Mouse (Mus musculus): ENCODE measurements around the gene Tspan17. TPM values are rescaled to one million over a fixed set of nuclear protein-coding genes. Genes with fewer than 3 reads are reported as not detected.

The Tspan17 gene
- total RNA-seq, 2 experiments from 2014 or later: 24.0 to 33.4 TPM

Other genes starting within 250 kb of the Tspan17 start
- 100 to 1,000 TPM; 152 to 182 TPM for gene 4833439L19Rik, start 223.9 kb upstream of the Tspan17 start, total RNA-seq (2021)
- 10 to 100 TPM; 55.4 to 58.9 TPM for gene Arl10, start 214.4 kb upstream of the Tspan17 start, total RNA-seq (2021)
- 10 to 100 TPM; 50.7 to 79.1 TPM for gene Nop16, start 199.3 kb upstream of the Tspan17 start, total RNA-seq (2021)
- 100 to 1,000 TPM; 232 to 258 TPM for gene Higd2a, start 199.2 kb upstream of the Tspan17 start, total RNA-seq (2021)
- 100 to 1,000 TPM in 1 of 2 experiments, 10 to 100 TPM in 1; 79.2 to 155 TPM for gene Cltb, start 178.0 kb upstream of the Tspan17 start, total RNA-seq (2021)
- gene Faf2, start 167.6 kb upstream of the Tspan17 start, total RNA-seq (2021): 10 to 100 TPM; 74.4 to 84.7 TPM
- gene Rnf44, start 95.5 kb upstream of the Tspan17 start, total RNA-seq (2021): 100 to 1,000 TPM; 107 to 120 TPM
- not detected for gene Cdhr2, start 87.9 kb upstream of the Tspan17 start, total RNA-seq (2021)
- 1 to 10 TPM; 2.9 to 3.1 TPM for gene Gprin1, start 39.5 kb upstream of the Tspan17 start, total RNA-seq (2021)
- 1 to 10 TPM; 1.1 to 1.9 TPM for gene Sncb, start 22.8 kb upstream of the Tspan17 start, total RNA-seq (2021)
- gene Eif4e1b, start 5.4 kb upstream of the Tspan17 start, total RNA-seq (2021): not detected
- 1 to 10 TPM; 6.0 to 6.4 TPM for gene Unc5a, start 160.0 kb downstream of the Tspan17 start, total RNA-seq (2021)
- gene Hk3, start 232.0 kb downstream of the Tspan17 start, total RNA-seq (2021): 1 to 10 TPM in 1 of 2 experiments, under 1 TPM in 1; 0.72 to 1.1 TPM

Data from adrenal gland, postnatal 36 days (tissue).